Mouse (Mus musculus): ENCODE measurements at regions not wholly inside any gene's neighbourhood (a gene's known extent, or its start where the extent isn't known, plus 50 kb on each side); places are given as distances from the start of the nearest gene placed in this dataset.

DNA sequence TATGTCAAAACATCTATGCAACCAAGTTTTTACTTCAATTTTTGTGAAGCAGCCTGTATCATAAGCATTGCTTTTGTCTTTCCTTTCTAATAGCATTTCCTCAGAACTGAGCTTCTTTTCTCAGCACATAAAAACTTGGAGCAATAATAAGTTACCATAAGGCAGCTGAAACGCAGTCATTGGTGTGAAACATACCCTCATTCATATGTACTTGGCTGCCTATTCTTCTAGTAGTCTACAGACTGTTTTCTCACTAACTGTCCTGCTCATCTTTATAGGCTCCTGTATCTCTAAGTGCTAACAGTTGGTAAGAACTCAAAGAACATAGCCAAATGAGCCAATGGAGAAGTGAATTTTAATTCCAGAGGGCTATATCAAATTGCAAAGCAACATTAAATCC, 454.6 kb upstream of the Ptprd start:
- no peak for DNase-seq (ENCODE audit: low spot score in 2 of 2)

DNA sequence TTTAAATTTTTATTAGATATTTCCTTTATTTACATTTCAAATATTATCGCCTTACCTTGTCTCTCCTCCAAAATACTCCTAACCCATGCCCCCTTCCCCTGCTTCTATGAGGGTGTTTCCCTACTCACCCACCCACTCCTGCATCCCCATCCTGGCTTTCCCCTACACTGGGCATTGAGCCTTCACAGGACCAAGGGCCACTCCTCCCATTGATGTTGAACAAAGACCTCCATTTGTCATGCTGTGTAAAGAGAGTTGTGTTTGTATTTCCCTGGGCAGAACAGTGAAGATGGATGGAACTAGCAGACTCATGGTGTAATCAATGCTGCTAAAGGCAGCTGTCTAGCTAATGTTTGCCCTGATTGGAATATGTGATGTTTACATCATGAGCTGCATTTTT, 431.0 kb upstream of the Ptprd start:
- DNase-seq (ENCODE audit: low spot score in 2 of 2), result no peak

DNA sequence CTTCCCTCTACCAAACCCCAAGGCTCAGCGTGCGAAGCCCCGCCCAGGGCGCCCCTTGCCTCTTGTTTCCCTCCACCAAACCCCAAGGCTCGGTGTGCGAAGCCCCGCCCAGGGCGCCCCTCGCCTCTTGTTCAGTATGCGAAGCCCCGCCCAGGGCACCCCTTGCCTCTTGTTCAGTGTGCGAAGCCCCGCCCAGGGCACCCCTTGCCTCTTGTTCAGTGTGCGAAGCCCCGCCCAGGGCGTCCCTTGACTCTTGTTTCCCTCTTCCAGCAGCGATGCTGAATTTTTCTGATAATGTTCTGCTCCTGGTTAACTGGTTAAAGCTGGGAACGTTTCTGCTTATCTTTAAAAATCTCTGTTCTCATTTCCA, 394.7 kb upstream of the Ptprd start:
- peak in 1 of 2 experiments; percentile 5 for DNase-seq (ENCODE audit: low spot score in 2 of 2)

DNA sequence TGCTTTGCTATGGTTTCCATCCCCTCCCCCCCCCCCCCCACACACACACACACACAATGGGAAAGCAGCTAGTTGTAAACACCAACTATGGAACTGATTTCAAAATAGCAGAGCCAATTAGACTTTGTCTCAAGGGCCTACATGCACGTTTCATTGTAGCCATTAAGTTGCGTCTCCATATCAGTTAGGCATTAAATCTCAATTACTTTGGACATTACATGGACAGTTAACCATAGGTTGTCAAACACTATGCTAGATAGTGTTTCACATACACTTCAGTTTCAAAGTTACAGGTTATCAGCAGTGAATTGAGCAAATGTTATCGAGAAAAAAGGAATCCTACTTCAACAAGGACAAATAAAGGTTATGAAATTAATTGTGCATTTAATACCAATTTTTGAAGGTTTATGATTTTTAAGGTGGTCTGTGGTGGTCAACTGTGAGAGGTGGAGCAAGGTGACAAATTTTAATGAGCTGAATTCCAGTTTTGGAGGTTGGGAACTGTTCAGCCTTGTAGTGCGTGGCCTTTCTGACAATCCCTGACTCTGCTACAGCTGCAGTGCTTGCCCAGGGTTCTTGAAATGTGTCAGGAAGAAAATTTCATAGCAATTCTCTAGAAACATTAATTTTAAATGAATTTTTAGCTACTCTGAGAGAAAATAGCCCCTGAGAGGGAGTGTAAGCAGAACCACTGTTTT, 394.2 kb upstream of the Ptprd start:
- DNase-seq (ENCODE audit: low spot score in 2 of 2), result no peak

DNA sequence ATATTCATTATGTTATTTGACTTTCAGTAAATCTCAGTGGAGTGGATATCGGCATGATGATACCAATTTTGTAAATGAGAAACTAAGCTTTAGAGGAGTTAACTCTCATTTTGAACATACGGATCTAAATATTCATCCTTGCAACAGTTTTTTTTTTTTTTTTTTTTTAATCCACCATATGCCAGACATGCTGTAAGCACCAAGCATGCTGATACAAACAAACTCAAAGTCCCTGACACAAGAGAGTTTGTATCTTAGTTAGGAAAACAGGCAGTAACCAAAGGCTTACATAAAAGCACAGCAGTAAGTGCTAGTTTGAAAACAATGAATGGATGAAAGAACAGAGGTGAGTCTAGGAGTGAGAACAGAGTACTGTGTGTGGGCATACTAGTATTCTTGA, 369.8 kb upstream of the Ptprd start:
- DNase-seq (ENCODE audit: low spot score in 2 of 2), result no peak

DNA sequence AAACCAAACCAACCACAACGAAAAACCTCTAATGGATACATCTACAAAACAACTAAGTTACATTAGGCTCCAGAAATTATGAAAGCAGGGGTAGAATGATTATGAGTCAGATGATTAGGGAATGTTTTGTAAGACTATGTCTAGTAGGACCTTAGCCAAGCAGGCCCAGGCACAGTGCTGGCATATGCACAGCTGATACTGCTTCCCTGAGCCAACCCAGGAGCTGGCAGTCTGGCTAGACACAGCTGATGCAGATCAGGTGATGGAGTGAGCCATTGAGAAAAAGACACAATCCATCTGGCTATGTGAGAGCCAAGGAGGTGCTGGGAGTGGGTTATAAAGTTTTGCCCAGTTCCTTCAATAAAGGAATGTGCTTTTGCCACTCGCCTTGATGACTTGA, 353.6 kb upstream of the Ptprd start:
- no peak for DNase-seq (ENCODE audit: low spot score in 2 of 2)

Measured in frontal cortex, postnatal 25 days (tissue).